Mouse (Mus musculus) CH12.LX (cell line): Measurements from ENCODE around the gene Gpnmb. TPM values are rescaled to one million over a fixed set of nuclear protein-coding genes. Genes with fewer than 3 reads are reported as not detected.

ENCODE experiments used
- DNase-seq: peaks from one replicate; pipeline ENCODE4 v3.0.0-alpha.2; 2013; ENCODE audit errors: extremely low read depth
- H3K27ac ChIP-seq: 2 replicates; pipeline ENCODE4 v1.5.1; 2012; ENCODE audit warnings: low read depth, mild to moderate bottlenecking, control low read depth, moderate library complexity; ENCODE audit not compliant: insufficient read depth
- H3K27me3 ChIP-seq: replicated peaks from 2 replicates; pipeline ENCODE3; 2012; ENCODE audit warnings: inconsistent platforms
- H3K36me3 ChIP-seq, 2 experiments: replicated peaks in 1 of 2; 2 replicates each; pipeline versions ENCODE3 to v1.6.1; 2012; ENCODE audit warnings: inconsistent platforms in 1 of 2, low read length in 1 of 2, mild to moderate bottlenecking in 1 of 2, mixed read lengths in 1 of 2, moderate library complexity in 1 of 2; ENCODE audit not compliant: control insufficient read depth in 1 of 2, insufficient read depth in 1 of 2
- H3K4me1 ChIP-seq, 2 experiments: 2 replicates each; pipeline ENCODE4 v1.6.1; 2012; ENCODE audit warnings: inconsistent platforms in 1 of 2, moderate library complexity in 1 of 2; ENCODE audit not compliant: insufficient read depth in 2 of 2, control insufficient read depth in 1 of 2
- H3K4me2 ChIP-seq: 2 replicates; pipeline ENCODE4 v1.6.1; 2012; ENCODE audit warnings: low read depth, mild to moderate bottlenecking, control low read depth; ENCODE audit not compliant: poor library complexity, insufficient read depth, severe bottlenecking
- H3K4me3 ChIP-seq, 3 experiments: fragments of 150-350 bp in 1 of 3; sonication (generic) in 1 of 3; replicated peaks in 1 of 3; 2 replicates each; pipeline versions ENCODE3 to v1.5.1; 2011 to 2012; ENCODE audit warnings: low read depth in 2 of 3, low read length in 2 of 3, mild to moderate bottlenecking in 2 of 3, moderate library complexity in 2 of 3, control low read depth in 1 of 3, improper control_type of control experiment in 1 of 3, inconsistent platforms in 1 of 3, mixed read lengths in 1 of 3; ENCODE audit not compliant: poor library complexity in 1 of 3
- H3K79me2 ChIP-seq: replicated peaks from 2 replicates; pipeline ENCODE4 v1.6.1; 2012; ENCODE audit warnings: mild to moderate bottlenecking, moderate library complexity; ENCODE audit not compliant: control insufficient read depth, poor library complexity, insufficient read depth, severe bottlenecking; ENCODE audit errors: extremely low read depth
- H3K9ac ChIP-seq: 2 replicates; pipeline ENCODE4 v1.6.1; 2012; ENCODE audit warnings: low read depth, mild to moderate bottlenecking, control low read depth, moderate library complexity; ENCODE audit not compliant: insufficient read depth
- H3K9me3 ChIP-seq: replicated peaks from 2 replicates; pipeline ENCODE3; 2012; ENCODE audit warnings: low read length, inconsistent platforms, mixed read lengths
- BHLHE40 ChIP-seq: IDR thresholded peaks from 2 replicates; pipeline ENCODE4 v1.6.1; 2011; ENCODE audit warnings: mild to moderate bottlenecking, low read depth, low read length, improper control_type of control experiment
- CHD2 ChIP-seq: IDR thresholded peaks from 2 replicates; pipeline ENCODE4 v1.6.1; 2011; ENCODE audit warnings: low read length, improper control_type of control experiment
- GABPA ChIP-seq: IDR thresholded peaks from 2 replicates; pipeline ENCODE4 v1.6.1; 2012; ENCODE audit warnings: low read depth, low read length, improper control_type of control experiment, inconsistent platforms; ENCODE audit not compliant: insufficient replicate concordance
- HCFC1 ChIP-seq: IDR thresholded peaks from 2 replicates; pipeline ENCODE4 v1.6.1; 2012; ENCODE audit warnings: low read depth, mild to moderate bottlenecking, inconsistent platforms, low read length, improper control_type of control experiment
- IRF4 ChIP-seq: IDR thresholded peaks from 2 replicates; pipeline ENCODE4 v1.6.1; 2014; ENCODE audit warnings: low read depth, mild to moderate bottlenecking, inconsistent platforms, low read length, improper control_type of control experiment
- JUN ChIP-seq: IDR thresholded peaks from 2 replicates; pipeline ENCODE4 v1.6.1; 2011; ENCODE audit warnings: low read depth, mild to moderate bottlenecking, low read length, improper control_type of control experiment, moderate library complexity; ENCODE audit not compliant: insufficient read depth
- MAZ ChIP-seq: IDR thresholded peaks from 2 replicates; pipeline ENCODE4 v1.6.1; 2012; ENCODE audit warnings: low read depth, mild to moderate bottlenecking, inconsistent platforms, low read length, improper control_type of control experiment, moderate library complexity
- MXI1 ChIP-seq: IDR thresholded peaks from 2 replicates; pipeline ENCODE4 v1.6.1; 2011; ENCODE audit warnings: mild to moderate bottlenecking, low read depth, low read length, improper control_type of control experiment
- MYC ChIP-seq: IDR thresholded peaks from 2 replicates; pipeline ENCODE4 v1.6.1; 2011; ENCODE audit warnings: low read depth, mild to moderate bottlenecking, improper control_type of control experiment, low read length
- PAX5 ChIP-seq: IDR thresholded peaks from 2 replicates; pipeline ENCODE4 v1.6.1; 2012; ENCODE audit warnings: low read length, inconsistent platforms, mixed read lengths
- POLR2A ChIP-seq: IDR thresholded peaks from 2 replicates; pipeline ENCODE4 v1.6.1; 2011; ENCODE audit warnings: low read depth, mild to moderate bottlenecking, improper control_type of control experiment, low read length
- RAD21 ChIP-seq: IDR thresholded peaks from 2 replicates; pipeline ENCODE4 v1.6.1; 2011; ENCODE audit warnings: low read depth, mild to moderate bottlenecking, low read length, improper control_type of control experiment, moderate library complexity
- SMC3 ChIP-seq: IDR thresholded peaks from 2 replicates; pipeline ENCODE4 v1.6.1; 2011; ENCODE audit warnings: low read depth, low read length, improper control_type of control experiment
- TBP ChIP-seq: conservative IDR thresholded peaks from 2 replicates; pipeline ENCODE4 v1.6.1; 2011; ENCODE audit warnings: low read depth, low read length, improper control_type of control experiment
- TCF12 ChIP-seq: IDR thresholded peaks from 2 replicates; pipeline ENCODE4 v1.6.1; 2014; ENCODE audit warnings: low read depth, mild to moderate bottlenecking, inconsistent platforms, low read length, improper control_type of control experiment
- USF1 ChIP-seq: IDR thresholded peaks from 2 replicates; pipeline ENCODE4 v1.6.1; 2014; ENCODE audit warnings: low read depth, mild to moderate bottlenecking, inconsistent platforms, low read length, improper control_type of control experiment
- dilution Hi-C: fragments of 300-500 bp; cut with MboI; formaldehyde crosslinking; loops from 2 replicates; pipeline ENCODE4 v1.14.3; 2020; ENCODE audit warnings: low sequenced_read_pairs; ENCODE audit not compliant: extremely low pct_unique_long_range_greater_than_20kb, extremely low pct_ligation_motif_present
- in situ Hi-C: fragments of 300-500 bp; cut with MboI; formaldehyde crosslinking; loops from 3 replicates; pipeline ENCODE4 v1.14.3; 2019; ENCODE audit warnings: low sequenced_read_pairs, low pct_ligation_motif_present, low pct_unique_long_range_greater_than_20kb, mixed read lengths
- polyA plus RNA-seq: library from polyadenylated mRNA; unstranded; fragments of >175 nt; gene quantifications from 2 replicates; pipeline ENCODE4 v1.2.1, GENCODE M21; 2012; ENCODE audit warnings: low read depth; ENCODE audit not compliant: insufficient read length
- total RNA-seq, 2 experiments: library from RNA; depleted of rRNA; stranded (reverse); fragments of 300-350 nt in 1 of 2; fragments of >200 nt in 1 of 2; gene quantifications; 2 replicates each; pipeline ENCODE4 v1.2.3; 2012 to 2014

Gene Gpnmb
- total and polyA plus RNA-seq, 3 experiments, result 0.24 TPM; not detected in 2

- TF ChIP-seq BHLHE40 (peak; percentile 68), MAZ (0 out of 2 replicates have a peak, but pooled peaks have one; percentile 15), PAX5 (no peak), MYC (0 out of 2 replicates have a peak, but pooled peaks have one; percentile 18), GABPA (no peak), IRF4 (peak; percentile 87; the same call in 1 of the 2 replicates), TCF12 (peak; percentile 99), CHD2 (no peak), TBP (no peak), USF1 (no peak), HCFC1 (no peak), JUN (peak; percentile 83), SMC3 (no peak)
Observed at GRCm38 (mm10) chr6:49046502-49046901, 10.2 kb downstream of the Gpnmb start (continued).

- no peak overlapping the region for H3K27ac ChIP-seq
- dilution Hi-C loops (no loop called here), in situ Hi-C loops (no loop called here)
- no peaks in the 10 kb centered on the region for H3K36me3 ChIP-seq
- no peak overlapping the region for H3K9ac ChIP-seq
- TF ChIP-seq MXI1, result peak; percentile 1; the same call in 1 of the 2 replicates
- no peak for TF ChIP-seq BHLHE40
- TF ChIP-seq POLR2A, result no peak
- no peak for TF ChIP-seq SMC3
- TF ChIP-seq RAD21, result no peak
- no peak for DNase-seq
- H3K9me3 ChIP-seq, result no peaks in the 10 kb centered on the region
- no peaks in the 10 kb centered on the region for H3K79me2 ChIP-seq
- peak overlapping the region; percentile 54 for H3K4me2 ChIP-seq
- peaks cover 15 to 20% of the 10 kb centered on the region in 2 experiments for H3K4me1 ChIP-seq
- H3K27me3 ChIP-seq, result no peaks in the 10 kb centered on the region
- peak overlapping the region in 1 of 3 experiments; percentile 50 for H3K4me3 ChIP-seq
Observed at GRCm38 (mm10) chr6:49046976-49047375, 10.6 kb downstream of the Gpnmb start.

- Histone ChIP-seq H3K27me3 (no peaks in the 10 kb centered on the region), H3K4me3 (peak overlapping the region in 1 of 3 experiments; percentile 50), H3K79me2 (no peaks in the 10 kb centered on the region), H3K9ac (no peak overlapping the region), H3K27ac (no peak overlapping the region), H3K4me2 (peak overlapping the region; percentile 54), H3K36me3 (no peaks in the 10 kb centered on the region), H3K9me3 (no peaks in the 10 kb centered on the region), H3K4me1 (peaks cover 15 to 22% of the 10 kb centered on the region in 2 experiments)
- dilution Hi-C loops (no loop called here), in situ Hi-C loops (no loop called here)
- DNase-seq, result no peak
- no peak for TF ChIP-seq MYC
- peak; percentile 69; the same call in 1 of the 2 replicates for TF ChIP-seq MXI1
Observed at GRCm38 (mm10) chr6:49047848-49048247, 11.5 kb downstream of the Gpnmb start.
